Mouse (Mus musculus) myocyte (in vitro differentiated cells): ENCODE data around the gene Mip.

ENCODE experiments used
- CEBPB ChIP-seq: IDR thresholded peaks from 2 replicates; pipeline ENCODE4 v1.6.1; 2011; ENCODE audit warnings: mild to moderate bottlenecking, moderate library complexity; ENCODE audit not compliant: poor library complexity, insufficient read depth, severe bottlenecking
- E2F4 ChIP-seq: IDR thresholded peaks from one replicate; pipeline ENCODE4 v1.6.1; 2011; ENCODE audit warnings: mild to moderate bottlenecking, control low read depth, moderate library complexity; ENCODE audit not compliant: insufficient read depth
- MAX ChIP-seq: IDR thresholded peaks from one replicate; pipeline ENCODE4 v1.6.1; 2011; ENCODE audit warnings: low read depth, mild to moderate bottlenecking, control low read depth
- POLR2A ChIP-seq: IDR thresholded peaks from one replicate; pipeline ENCODE4 v1.6.1; 2011; ENCODE audit warnings: low read depth, mild to moderate bottlenecking, control low read depth, moderate library complexity; ENCODE audit not compliant: insufficient read length
- POLR2AphosphoS2 ChIP-seq: IDR thresholded peaks from one replicate; pipeline ENCODE4 v1.6.1; 2011; ENCODE audit warnings: low read depth, control low read depth; ENCODE audit not compliant: insufficient read length
- REST ChIP-seq: IDR thresholded peaks from one replicate; pipeline ENCODE4 v1.6.1; 2011; ENCODE audit warnings: mild to moderate bottlenecking, control low read depth, moderate library complexity; ENCODE audit not compliant: insufficient read depth, insufficient read length
- SRF ChIP-seq: IDR thresholded peaks from one replicate; pipeline ENCODE4 v1.6.1; 2011; ENCODE audit warnings: low read depth; ENCODE audit not compliant: control insufficient read depth, insufficient read length
- TCF3 ChIP-seq: IDR thresholded peaks from one replicate; pipeline ENCODE4 v1.6.1; 2011; ENCODE audit warnings: low read depth, control low read depth; ENCODE audit not compliant: insufficient read length
- USF1 ChIP-seq: IDR thresholded peaks from one replicate; pipeline ENCODE4 v1.6.1; 2011; ENCODE audit warnings: low read depth, mild to moderate bottlenecking, control low read depth, moderate library complexity

GRCm38 (mm10) chr10:128179989-128180388, 45.6 kb upstream of the Mip start, which contains the start of gene Rbms2:
- no peak for TF ChIP-seq USF1
- no peak for TF ChIP-seq E2F4
- TF ChIP-seq POLR2A: no peak
- no peak for TF ChIP-seq POLR2AphosphoS2
- no peak for TF ChIP-seq CEBPB
- TF ChIP-seq MAX: no peak
- TF ChIP-seq SRF: no peak
- TF ChIP-seq REST: no peak
- TF ChIP-seq TCF3: no peak
